Mouse (Mus musculus): ENCODE results near the gene Adam1b. TPM values are rescaled to one million over a fixed set of nuclear protein-coding genes. Genes with fewer than 3 reads are reported as not detected.

Adam1b gene
- total RNA-seq, 2 experiments from 2014 or later: 0.16 TPM; not detected in 1

Other genes with a start within 250 kb of the Adam1b start
- gene Trafd1, start 117.8 kb downstream of the Adam1b start, total RNA-seq (2021): 10 to 100 TPM; 79.9 to 84.4 TPM
- gene Naa25, start 105.5 kb downstream of the Adam1b start, total RNA-seq (2021): 10 to 100 TPM; 43.2 to 43.4 TPM
- 1 to 10 TPM; 6.6 to 6.9 TPM for gene Tmem116, start 51.5 kb downstream of the Adam1b start, total RNA-seq (2021)
- 100 to 1,000 TPM; 136 to 145 TPM for gene Erp29, start 50.9 kb downstream of the Adam1b start, total RNA-seq (2021)
- gene Adam1a, start 42.0 kb upstream of the Adam1b start, total RNA-seq (2021): 10 to 100 TPM; 11.6 to 11.8 TPM
- gene Gm42878, start 42.0 kb upstream of the Adam1b start, total RNA-seq (2021): not detected
- 10 to 100 TPM; 64.6 to 71.1 TPM for gene Mapkapk5, start 42.5 kb upstream of the Adam1b start, total RNA-seq (2021)
- 100 to 1,000 TPM; 128 to 130 TPM for gene Aldh2, start 90.4 kb upstream of the Adam1b start, total RNA-seq (2021)
- 1 to 10 TPM; 6.0 to 6.2 TPM for gene Acad12, start 115.5 kb upstream of the Adam1b start, total RNA-seq (2021)
- 1 to 10 TPM; 4.5 to 5.3 TPM for gene Acad10, start 157.1 kb upstream of the Adam1b start, total RNA-seq (2021)
- 10 to 100 TPM; 65.2 to 67.6 TPM for gene Brap, start 157.1 kb upstream of the Adam1b start, total RNA-seq (2021)
- gene Atxn2, start 207.9 kb upstream of the Adam1b start, total RNA-seq (2021): 100 to 1,000 TPM; 215 to 226 TPM